Mouse (Mus musculus): ENCODE data around the gene Zmynd8. TPM values are rescaled to one million over a fixed set of nuclear protein-coding genes. Genes with fewer than 3 reads are reported as not detected.

Zmynd8 gene
- total RNA-seq, 1 experiment = 49.7 TPM

GRCm38 (mm10) chr2:165899923-165900322 lies 1.1 kb upstream of the Zmynd8 start:
- in situ Hi-C loops (cut with MboI; ENCODE audit: low sequenced_read_pairs in 2 of 2, unreplicated experiment in 2 of 2) = loop anchor here (5.0 to 25.0 kb wide), 3 partner anchors 68 to 112 kb away; no protein-coding TSS in a partner anchor
- DNase-seq (ENCODE audit: low read depth, low spot score) = no peak
- peak overlapping the region; percentile 92 for H3K27ac ChIP-seq (ENCODE audit: insufficient read depth, low read depth, low read length, poor library complexity, severe bottlenecking)
- H3K4me1 ChIP-seq (ENCODE audit: control insufficient read depth in 2 of 2, insufficient read depth in 2 of 2, low read length in 2 of 2, poor library complexity in 1 of 2) = peaks cover 2 to 24% of the 10 kb centered on the region in 2 experiments; a peak in 2 of 4 replicates
- H3K36me3 ChIP-seq (ENCODE audit: control insufficient read depth, insufficient read depth, low read length, poor library complexity, severe bottlenecking) = no peaks in the 10 kb centered on the region
- H3K9me3 ChIP-seq (ENCODE audit: control insufficient read depth, insufficient read depth, low read depth, low read length) = no peaks in the 10 kb centered on the region
- peak overlapping the region; percentile 56; the same call in 1 of the 2 replicates for H3K9ac ChIP-seq (ENCODE audit: insufficient read depth, low read depth, low read length, poor library complexity, severe bottlenecking)
- TF ChIP-seq ZNF384 (IDR thresholded peaks at IDR 0.05; ENCODE audit: low read depth, low read length) = no peak
- TF ChIP-seq ZC3H11A (IDR thresholded peaks at IDR 0.05; ENCODE audit: borderline replicate concordance, low read depth, low read length) = no peak
- no peak for TF ChIP-seq HCFC1 (IDR thresholded peaks at IDR 0.05; ENCODE audit: borderline replicate concordance, insufficient read depth, low read length)
- TF ChIP-seq MAFK (IDR thresholded peaks at IDR 0.05; ENCODE audit: insufficient read depth, low read depth, low read length) = no peak
- no peak for TF ChIP-seq CHD2 (IDR thresholded peaks at IDR 0.05; ENCODE audit: low read depth, low read length)
- peak overlapping the region; percentile 41 to 55 for H3K4me3 ChIP-seq (ENCODE audit: insufficient read depth in 1 of 2, low read depth in 1 of 2, low read length in 2 of 2, poor library complexity in 1 of 2, severe bottlenecking in 1 of 2)

GRCm38 (mm10) chr2:165899474-165899873 lies 658 bp upstream of the Zmynd8 start:
- no peak for DNase-seq (ENCODE audit: low read depth, low spot score)
- Histone ChIP-seq H3K9me3 (ENCODE audit: control insufficient read depth, insufficient read depth, low read depth, low read length) (no peaks in the 10 kb centered on the region), H3K27ac (ENCODE audit: insufficient read depth, low read depth, low read length, poor library complexity, severe bottlenecking) (peak overlapping the region; percentile 92; the same call in 1 of the 2 replicates), H3K9ac (ENCODE audit: insufficient read depth, low read depth, low read length, poor library complexity, severe bottlenecking) (peak overlapping the region; percentile 46; the same call in 1 of the 2 replicates), H3K36me3 (ENCODE audit: control insufficient read depth, insufficient read depth, low read length, poor library complexity, severe bottlenecking) (no peaks in the 10 kb centered on the region), H3K4me3 (ENCODE audit: insufficient read depth in 1 of 2, low read depth in 1 of 2, low read length in 2 of 2, poor library complexity in 1 of 2, severe bottlenecking in 1 of 2) (peak overlapping the region; percentile 80 to 88; a peak in 3 of 4 replicates), H3K4me1 (ENCODE audit: control insufficient read depth in 2 of 2, insufficient read depth in 2 of 2, low read length in 2 of 2, poor library complexity in 1 of 2) (peaks cover 2 to 23% of the 10 kb centered on the region in 2 experiments; a peak in 2 of 4 replicates)
- in situ Hi-C loops (cut with MboI; ENCODE audit: low sequenced_read_pairs in 2 of 2, unreplicated experiment in 2 of 2) = loop anchor here in 1 of 2 experiments (5.0 kb wide), 1 partner anchor 67 kb away; no protein-coding TSS in a partner anchor
- no peak for TF ChIP-seq HCFC1 (IDR thresholded peaks at IDR 0.05; ENCODE audit: borderline replicate concordance, insufficient read depth, low read length)
- no peak for TF ChIP-seq ZNF384 (IDR thresholded peaks at IDR 0.05; ENCODE audit: low read depth, low read length)
- TF ChIP-seq MAFK (IDR thresholded peaks at IDR 0.05; ENCODE audit: insufficient read depth, low read depth, low read length) = peak; percentile 61; the same call in 1 of the 2 replicates

- no peak for DNase-seq (ENCODE audit: low read depth, low spot score)
- H3K36me3 ChIP-seq (ENCODE audit: control insufficient read depth, insufficient read depth, low read length, poor library complexity, severe bottlenecking) = no peaks in the 10 kb centered on the region
- peak overlapping the region; percentile 23; the same call in 1 of the 2 replicates for H3K9ac ChIP-seq (ENCODE audit: insufficient read depth, low read depth, low read length, poor library complexity, severe bottlenecking)
- peaks cover 2 to 17% of the 10 kb centered on the region in 2 experiments; a peak in 3 of 4 replicates for H3K4me1 ChIP-seq (ENCODE audit: control insufficient read depth in 2 of 2, insufficient read depth in 2 of 2, low read length in 2 of 2, poor library complexity in 1 of 2)
- in situ Hi-C loops (cut with MboI; ENCODE audit: low sequenced_read_pairs in 2 of 2, unreplicated experiment in 2 of 2) = loop anchor here in 1 of 2 experiments (5.0 kb wide), 1 partner anchor 64 kb away; no protein-coding TSS in a partner anchor
- H3K4me3 ChIP-seq (ENCODE audit: insufficient read depth in 1 of 2, low read depth in 1 of 2, low read length in 2 of 2, poor library complexity in 1 of 2, severe bottlenecking in 1 of 2) = peak overlapping the region; percentile 1 to 36; a peak in 1 of 4 replicates
- TF ChIP-seq HCFC1 (IDR thresholded peaks at IDR 0.05; ENCODE audit: borderline replicate concordance, insufficient read depth, low read length) (no peak), ZNF384 (IDR thresholded peaks at IDR 0.05; ENCODE audit: low read depth, low read length) (no peak), CHD2 (IDR thresholded peaks at IDR 0.05; ENCODE audit: low read depth, low read length) (no peak), MAFK (IDR thresholded peaks at IDR 0.05; ENCODE audit: insufficient read depth, low read depth, low read length) (no peak), ZC3H11A (IDR thresholded peaks at IDR 0.05; ENCODE audit: borderline replicate concordance, low read depth, low read length) (no peak)
- no peak overlapping the region for H3K27ac ChIP-seq (ENCODE audit: insufficient read depth, low read depth, low read length, poor library complexity, severe bottlenecking)
- H3K9me3 ChIP-seq (ENCODE audit: control insufficient read depth, insufficient read depth, low read depth, low read length) = no peaks in the 10 kb centered on the region
These were observed 2.6 kb downstream of the Zmynd8 start for GRCm38 (mm10) chr2:165896171-165896570.

GRCm38 (mm10) chr2:165895687-165896086 lies 3.1 kb downstream of the Zmynd8 start:
- no peaks in the 10 kb centered on the region for H3K36me3 ChIP-seq (ENCODE audit: control insufficient read depth, insufficient read depth, low read length, poor library complexity, severe bottlenecking)
- in situ Hi-C loops (cut with MboI; ENCODE audit: low sequenced_read_pairs in 2 of 2, unreplicated experiment in 2 of 2) = loop anchor here in 1 of 2 experiments (5.0 kb wide), 1 partner anchor 63 kb away; no protein-coding TSS in a partner anchor
- DNase-seq (ENCODE audit: low read depth, low spot score) = no peak
- H3K27ac ChIP-seq (ENCODE audit: insufficient read depth, low read depth, low read length, poor library complexity, severe bottlenecking) = no peak overlapping the region; the same call in 1 of the 2 replicates
- TF ChIP-seq MAFK (IDR thresholded peaks at IDR 0.05; ENCODE audit: insufficient read depth, low read depth, low read length) = no peak
- TF ChIP-seq HCFC1 (IDR thresholded peaks at IDR 0.05; ENCODE audit: borderline replicate concordance, insufficient read depth, low read length) = no peak
- no peak for TF ChIP-seq ZNF384 (IDR thresholded peaks at IDR 0.05; ENCODE audit: low read depth, low read length)
- TF ChIP-seq ZC3H11A (IDR thresholded peaks at IDR 0.05; ENCODE audit: borderline replicate concordance, low read depth, low read length) = no peak
- no peak for TF ChIP-seq CHD2 (IDR thresholded peaks at IDR 0.05; ENCODE audit: low read depth, low read length)
- H3K4me3 ChIP-seq (ENCODE audit: insufficient read depth in 1 of 2, low read depth in 1 of 2, low read length in 2 of 2, poor library complexity in 1 of 2, severe bottlenecking in 1 of 2) = peak overlapping the region in 1 of 2 experiments; percentile 36; a peak in 1 of 4 replicates
- peak overlapping the region; percentile 23; the same call in 1 of the 2 replicates for H3K9ac ChIP-seq (ENCODE audit: insufficient read depth, low read depth, low read length, poor library complexity, severe bottlenecking)
- peaks cover 4 to 16% of the 10 kb centered on the region in 2 experiments; a peak in 3 of 4 replicates for H3K4me1 ChIP-seq (ENCODE audit: control insufficient read depth in 2 of 2, insufficient read depth in 2 of 2, low read length in 2 of 2, poor library complexity in 1 of 2)
- no peaks in the 10 kb centered on the region for H3K9me3 ChIP-seq (ENCODE audit: control insufficient read depth, insufficient read depth, low read depth, low read length)

Measured in ES-E14 (cell line).